Mouse (Mus musculus): ENCODE results near the gene Crym. TPM values are rescaled to one million over a fixed set of nuclear protein-coding genes. Genes with fewer than 3 reads are reported as not detected.

The Crym gene
- total and polyA plus RNA-seq, 2 experiments = 1.4 to 2.0 TPM

GRCm38 (mm10) chr7:120157575-120158061 lies 44.3 kb downstream of the Crym start:
- H3K27ac ChIP-seq (replicated peaks; ENCODE audit: insufficient read depth, low read depth, low read length) = no peak overlapping the region
- H3K36me3 ChIP-seq (ENCODE audit: control insufficient read depth, insufficient read depth, low read length) = no peaks in the 10 kb centered on the region
- TF ChIP-seq CTCF (IDR thresholded peaks at IDR 0.05; ENCODE audit: low read depth, low read length) (no peak), POLR2A (IDR thresholded peaks at IDR 0.05; ENCODE audit: extremely low read depth, insufficient read depth, low read length) (no peak)
- no peak overlapping the region for H3K9ac ChIP-seq (ENCODE audit: low read depth, low read length)
- H3K79me2 ChIP-seq (ENCODE audit: control insufficient read depth, insufficient read depth, low read length) = no peaks in the 10 kb centered on the region
- H3K27me3 ChIP-seq (ENCODE audit: control insufficient read depth, insufficient read depth, low read length) = no peaks in the 10 kb centered on the region
- 71% methylated on average over 5 of the region's 5 CpGs for WGBS
- H3K4me1 ChIP-seq (ENCODE audit: control insufficient read depth, insufficient read depth, low read length) = no peaks in the 10 kb centered on the region
- no peak for DNase-seq (ENCODE audit: extremely low read depth, low read depth, low spot score)
- H3K4me3 ChIP-seq (ENCODE audit: insufficient read depth, low read depth, low read length) = no peak overlapping the region

- no peaks in the 10 kb centered on the region for H3K27me3 ChIP-seq (ENCODE audit: control insufficient read depth, insufficient read depth, low read length)
- DNase-seq (ENCODE audit: extremely low read depth, low read depth, low spot score) = no peak
- no peaks in the 10 kb centered on the region for H3K79me2 ChIP-seq (ENCODE audit: control insufficient read depth, insufficient read depth, low read length)
- WGBS = 70% methylated on average over 2 of the region's 2 CpGs
- H3K27ac ChIP-seq (replicated peaks; ENCODE audit: insufficient read depth, low read depth, low read length) = no peak overlapping the region
- no peaks in the 10 kb centered on the region for H3K4me1 ChIP-seq (ENCODE audit: control insufficient read depth, insufficient read depth, low read length)
- no peaks in the 10 kb centered on the region for H3K36me3 ChIP-seq (ENCODE audit: control insufficient read depth, insufficient read depth, low read length)
- TF ChIP-seq CTCF (IDR thresholded peaks at IDR 0.05; ENCODE audit: low read depth, low read length) (no peak), POLR2A (IDR thresholded peaks at IDR 0.05; ENCODE audit: extremely low read depth, insufficient read depth, low read length) (no peak)
- no peak overlapping the region for H3K9ac ChIP-seq (ENCODE audit: low read depth, low read length)
- no peak overlapping the region for H3K4me3 ChIP-seq (ENCODE audit: insufficient read depth, low read depth, low read length)
Measured at GRCm38 (mm10) chr7:120156841-120157409, 45.0 kb downstream of the Crym start.

GRCm38 (mm10) chr7:120150898-120151297 lies 51.0 kb downstream of the Crym start:
- 31% methylated on average over 2 of the region's 2 CpGs for WGBS
- Histone ChIP-seq H3K79me2 (ENCODE audit: control insufficient read depth, insufficient read depth, low read length) (no peaks in the 10 kb centered on the region), H3K27me3 (ENCODE audit: control insufficient read depth, insufficient read depth, low read length) (no peaks in the 10 kb centered on the region), H3K9ac (ENCODE audit: low read depth, low read length) (no peak overlapping the region), H3K27ac (replicated peaks; ENCODE audit: insufficient read depth, low read depth, low read length) (no peak overlapping the region), H3K4me3 (ENCODE audit: insufficient read depth, low read depth, low read length) (no peak overlapping the region), H3K36me3 (ENCODE audit: control insufficient read depth, insufficient read depth, low read length) (no peaks in the 10 kb centered on the region), H3K4me1 (ENCODE audit: control insufficient read depth, insufficient read depth, low read length) (peaks cover 9% of the 10 kb centered on the region)
- DNase-seq (ENCODE audit: extremely low read depth, low read depth, low spot score) = peak; percentile 58
- no peak for TF ChIP-seq CTCF (IDR thresholded peaks at IDR 0.05; ENCODE audit: low read depth, low read length)
- no peak for TF ChIP-seq POLR2A (IDR thresholded peaks at IDR 0.05; ENCODE audit: extremely low read depth, insufficient read depth, low read length)

- H3K27me3 ChIP-seq (ENCODE audit: control insufficient read depth, insufficient read depth, low read length) = no peaks in the 10 kb centered on the region
- DNase-seq (ENCODE audit: extremely low read depth, low read depth, low spot score) = peak; percentile 92
- no peak overlapping the region for H3K4me3 ChIP-seq (ENCODE audit: insufficient read depth, low read depth, low read length)
- H3K9ac ChIP-seq (ENCODE audit: low read depth, low read length) = no peak overlapping the region
- no peaks in the 10 kb centered on the region for H3K79me2 ChIP-seq (ENCODE audit: control insufficient read depth, insufficient read depth, low read length)
- H3K4me1 ChIP-seq (ENCODE audit: control insufficient read depth, insufficient read depth, low read length) = peaks cover 9% of the 10 kb centered on the region
- peak overlapping the region; percentile 82 for H3K27ac ChIP-seq (replicated peaks; ENCODE audit: insufficient read depth, low read depth, low read length)
- no peaks in the 10 kb centered on the region for H3K36me3 ChIP-seq (ENCODE audit: control insufficient read depth, insufficient read depth, low read length)
- TF ChIP-seq CTCF (IDR thresholded peaks at IDR 0.05; ENCODE audit: low read depth, low read length) (no peak), POLR2A (IDR thresholded peaks at IDR 0.05; ENCODE audit: extremely low read depth, insufficient read depth, low read length) (no peak)
- WGBS = 9% methylated on average over 3 of the region's 3 CpGs
Measured at GRCm38 (mm10) chr7:120150257-120150656, 51.7 kb downstream of the Crym start.

GRCm38 (mm10) chr7:120145191-120145590 lies 56.7 kb downstream of the Crym start, which contains the start of gene Zp2:
TSS of gene Zp2 (minus strand) at chr7:120145291.
- TF ChIP-seq CTCF (IDR thresholded peaks at IDR 0.05; ENCODE audit: low read depth, low read length) (no peak), POLR2A (IDR thresholded peaks at IDR 0.05; ENCODE audit: extremely low read depth, insufficient read depth, low read length) (no peak)
- H3K4me1 ChIP-seq (ENCODE audit: control insufficient read depth, insufficient read depth, low read length) = peaks cover 7% of the 10 kb centered on the region
- no peaks in the 10 kb centered on the region for H3K79me2 ChIP-seq (ENCODE audit: control insufficient read depth, insufficient read depth, low read length)
- no peak within 1 kb of the TSS for H3K4me3 ChIP-seq (ENCODE audit: insufficient read depth, low read depth, low read length)
- WGBS = 77% methylated on average over 9 of the region's 9 CpGs
- H3K9ac ChIP-seq (ENCODE audit: low read depth, low read length) = no peak within 1 kb of the TSS
- no peaks in the 10 kb centered on the region for H3K27me3 ChIP-seq (ENCODE audit: control insufficient read depth, insufficient read depth, low read length)
- DNase-seq (ENCODE audit: extremely low read depth, low read depth, low spot score) = no peak
- H3K36me3 ChIP-seq (ENCODE audit: control insufficient read depth, insufficient read depth, low read length) = no peaks in the 10 kb centered on the region
- no peak within 1 kb of the TSS for H3K27ac ChIP-seq (replicated peaks; ENCODE audit: insufficient read depth, low read depth, low read length)

GRCm38 (mm10) chr7:120142743-120143142 lies 59.2 kb downstream of the Crym start:
- WGBS = 79% methylated on average over 1 of the region's 1 CpGs
- no peaks in the 10 kb centered on the region for H3K27me3 ChIP-seq (ENCODE audit: control insufficient read depth, insufficient read depth, low read length)
- TF ChIP-seq POLR2A (IDR thresholded peaks at IDR 0.05; ENCODE audit: extremely low read depth, insufficient read depth, low read length) (no peak), CTCF (IDR thresholded peaks at IDR 0.05; ENCODE audit: low read depth, low read length) (no peak)

More at GRCm38 (mm10) chr7:120142743-120143142, 59.2 kb downstream of the Crym start:
- H3K36me3 ChIP-seq (ENCODE audit: control insufficient read depth, insufficient read depth, low read length) = no peaks in the 10 kb centered on the region
- H3K9ac ChIP-seq (ENCODE audit: low read depth, low read length) = no peak overlapping the region
- H3K4me1 ChIP-seq (ENCODE audit: control insufficient read depth, insufficient read depth, low read length) = no peaks in the 10 kb centered on the region
- no peaks in the 10 kb centered on the region for H3K79me2 ChIP-seq (ENCODE audit: control insufficient read depth, insufficient read depth, low read length)
- no peak for DNase-seq (ENCODE audit: extremely low read depth, low read depth, low spot score)
- no peak overlapping the region for H3K27ac ChIP-seq (replicated peaks; ENCODE audit: insufficient read depth, low read depth, low read length)
- H3K4me3 ChIP-seq (ENCODE audit: insufficient read depth, low read depth, low read length) = no peak overlapping the region

Other genes with a start within 250 kb of the Crym start
- not detected in 2 replicates for gene Dnah3, start 106.8 kb downstream of the Crym start, total RNA-seq (2014; rRNA removed)
- not detected in 2 replicates for gene Dnah3, start 106.8 kb downstream of the Crym start, polyA plus RNA-seq (2012; rRNA removed)
- 3.0 and 3.5 TPM in 2 replicates for gene Tmem159, start 99.8 kb downstream of the Crym start, total RNA-seq (2014; rRNA removed)
- 1.8 and 3.2 TPM in 2 replicates for gene Tmem159, start 99.8 kb downstream of the Crym start, polyA plus RNA-seq (2012; rRNA removed)
- gene Zp2, start 56.8 kb downstream of the Crym start, total RNA-seq (2014; rRNA removed) = not detected in 2 replicates
- gene Zp2, start 56.8 kb downstream of the Crym start, polyA plus RNA-seq (2012; rRNA removed) = not detected in 2 replicates
- 36.0 and 40.0 TPM in 2 replicates for gene Anks4b, start 28.3 kb downstream of the Crym start, total RNA-seq (2014; rRNA removed)
- 15.8 and 17.0 TPM in 2 replicates for gene Anks4b, start 28.3 kb downstream of the Crym start, polyA plus RNA-seq (2012; rRNA removed)
- gene Abca14, start 1.9 kb upstream of the Crym start, total RNA-seq (2014; rRNA removed) = 0.18 and 0.20 TPM in 2 replicates
- gene Abca14, start 1.9 kb upstream of the Crym start, polyA plus RNA-seq (2012; rRNA removed) = 0.05 TPM in 1 of 2 replicates, not detected in the other
- not detected in 2 replicates for gene Abca15, start 126.6 kb upstream of the Crym start, total RNA-seq (2014; rRNA removed)
- gene Abca15, start 126.6 kb upstream of the Crym start, polyA plus RNA-seq (2012; rRNA removed) = not detected in 2 replicates
- gene Abca16, start 207.5 kb upstream of the Crym start, total RNA-seq (2014; rRNA removed) = not detected in 2 replicates
- not detected in 2 replicates for gene Abca16, start 207.5 kb upstream of the Crym start, polyA plus RNA-seq (2012; rRNA removed)